Mouse (Mus musculus): ENCODE results near the gene Hoxc13.

DNA sequence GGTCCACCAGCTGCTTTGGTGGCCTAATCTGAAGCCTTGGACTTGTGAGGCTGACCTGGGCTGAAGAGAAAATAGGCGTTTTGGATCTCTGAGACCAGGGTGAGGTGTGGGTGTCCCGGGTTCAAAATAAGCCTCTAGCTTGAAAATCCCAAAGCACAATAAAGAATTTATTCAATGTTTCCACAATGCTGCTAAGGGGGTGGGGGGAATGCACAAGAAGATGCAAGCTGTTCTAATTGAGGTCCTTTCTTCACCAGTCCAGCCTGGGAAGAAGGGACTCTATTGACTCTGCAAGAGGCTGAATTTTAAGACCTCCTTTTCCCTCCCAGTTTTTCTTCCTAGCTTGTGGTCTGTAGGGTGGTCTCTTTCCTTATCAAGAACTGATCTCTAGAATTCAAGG is 30.0 kb downstream of the Hoxc13 start:
- TF ChIP-seq CTCF (IDR thresholded peaks at IDR 0.05; ENCODE audit: extremely low read depth, insufficient read depth, insufficient read length, insufficient replicate concordance) = no peak
- no peak for TF ChIP-seq POLR2A (IDR thresholded peaks at IDR 0.05; ENCODE audit: low read depth, low read length)

Measured in spleen, adult 2 months (tissue).